Mouse (Mus musculus) heart, embryonic 14.5 days (tissue): Measurements from ENCODE around the gene 9130409I23Rik. TPM values are rescaled to one million over a fixed set of nuclear protein-coding genes. Genes with fewer than 3 reads are reported as not detected.
"Not testable (repeated sequence)": the region's sequence is repeated elsewhere in the genome, so short reads cannot be mapped to it uniquely, and the experiment has no call there.

Experiments used
- ATAC-seq: fragments of 200-750 bp; cut with Nextera tagmentation; 2 replicates; pipeline ENCODE4 v1.8.0; 2017; ENCODE audit warnings: low read depth, moderate TSS enrichment; ENCODE audit not compliant: insufficient number of reproducible peaks, insufficient read depth, low FRiP score
- H3K27ac ChIP-seq, 2 experiments: fragments of 200-500 bp in 1 of 2; fragments of 300-500 bp in 1 of 2; sonication (generic) in 1 of 2; replicated peaks in 1 of 2; 2 replicates each; pipeline ENCODE4 v1.5.1; 2012 to 2014; ENCODE audit warnings: low read depth in 2 of 2, low read length in 2 of 2, control low read depth in 1 of 2, mild to moderate bottlenecking in 1 of 2, mixed read lengths in 1 of 2; ENCODE audit not compliant: control insufficient read depth in 1 of 2, insufficient read depth in 1 of 2
- H3K27me3 ChIP-seq: fragments of 300-500 bp; sonication (generic); 2 replicates; pipeline ENCODE4 v1.6.1; 2014; ENCODE audit warnings: mild to moderate bottlenecking, low read length, control low read depth; ENCODE audit not compliant: control insufficient read depth, insufficient read depth
- H3K36me3 ChIP-seq: fragments of 300-500 bp; sonication (generic); 2 replicates; pipeline ENCODE4 v1.6.1; 2014; ENCODE audit warnings: mild to moderate bottlenecking, control low read depth, low read length, mixed read lengths; ENCODE audit not compliant: control insufficient read depth, insufficient read depth
- H3K4me1 ChIP-seq, 2 experiments: fragments of 200-500 bp in 1 of 2; fragments of 300-500 bp in 1 of 2; sonication (generic) in 1 of 2; 2 replicates each; pipeline ENCODE4 v1.6.1; 2012 to 2014; ENCODE audit warnings: low read length in 2 of 2, control low read depth in 1 of 2, mixed read lengths in 1 of 2; ENCODE audit not compliant: control insufficient read depth in 2 of 2, insufficient read depth in 2 of 2
- H3K4me2 ChIP-seq: fragments of 300-500 bp; sonication (generic); 2 replicates; pipeline ENCODE4 v1.6.1; 2014; ENCODE audit warnings: mild to moderate bottlenecking, low read length
- H3K4me3 ChIP-seq, 2 experiments: fragments of 200-500 bp in 1 of 2; fragments of 300-500 bp in 1 of 2; sonication (generic) in 1 of 2; 2 replicates each; pipeline ENCODE4 v1.5.1; 2012 to 2014; ENCODE audit warnings: low read length in 2 of 2, mild to moderate bottlenecking in 2 of 2, control low read depth in 1 of 2, low read depth in 1 of 2, moderate library complexity in 1 of 2; ENCODE audit not compliant: control insufficient read depth in 1 of 2, insufficient read depth in 1 of 2
- H3K9ac ChIP-seq: fragments of 300-500 bp; sonication (generic); 2 replicates; pipeline ENCODE4 v1.6.1; 2014; ENCODE audit warnings: mild to moderate bottlenecking, low read length
- H3K9me3 ChIP-seq: fragments of 300-500 bp; sonication (generic); 2 replicates; pipeline ENCODE4 v1.6.1; 2016; ENCODE audit warnings: low read length, control low read depth; ENCODE audit not compliant: control insufficient read depth
- WGBS: fragments of 180-500 bp; shearing (Covaris S2); extraction: QIAGEN DNeasy Blood & Tissue Kit; methylation state at CpG from one replicate; pipeline ENCODE4 v1.1.7; 2014; 5-methylcytosine and 5-hydroxymethylcytosine counted together
- polyA plus RNA-seq: library from polyadenylated mRNA; unstranded; fragments of >200 nt; fragmentation: Nextera tagmentation; extraction: Ambion mirVana; gene quantifications from 2 replicates; pipeline ENCODE4 v1.2.1, GENCODE M21; 2014

The 9130409I23Rik gene
- polyA plus RNA-seq, 1 experiment from 2014 or later, result not detected

GRCm38 (mm10) chr1:181016532-181017131 lies 34.4 kb upstream of the 9130409I23Rik start:
- under 1% methylated on average over 21 of the region's 21 CpGs for WGBS
- peak overlapping the region; percentile 94 for H3K4me2 ChIP-seq
- peak; percentile 66 for ATAC-seq

GRCm38 (mm10) chr1:181017212-181017711 lies 33.8 kb upstream of the 9130409I23Rik start:
- H3K9me3 ChIP-seq, result no peaks in the 10 kb centered on the region
- peak overlapping the region; percentile 52 to 53 for H3K4me3 ChIP-seq
- peak overlapping the region; percentile 94 for H3K4me2 ChIP-seq
- peak; percentile 55; the same call in 1 of the 2 replicates for ATAC-seq
- H3K27ac ChIP-seq, result peak overlapping the region; percentile 68 to 83
- H3K4me1 ChIP-seq, result peaks cover 11 to 14% of the 10 kb centered on the region in 2 experiments
- no peaks in the 10 kb centered on the region for H3K36me3 ChIP-seq
- under 1% methylated on average over 22 of the region's 22 CpGs for WGBS
- H3K9ac ChIP-seq, result peak overlapping the region; percentile 70
- no peaks in the 10 kb centered on the region for H3K27me3 ChIP-seq

More at GRCm38 (mm10) chr1:181016532-181017131, 34.4 kb upstream of the 9130409I23Rik start:
- peak overlapping the region; percentile 71 to 83 for H3K27ac ChIP-seq
- H3K27me3 ChIP-seq, result no peaks in the 10 kb centered on the region
- no peaks in the 10 kb centered on the region for H3K9me3 ChIP-seq
- H3K36me3 ChIP-seq, result no peaks in the 10 kb centered on the region
- H3K4me1 ChIP-seq, result peaks cover 11 to 14% of the 10 kb centered on the region in 2 experiments
- peak overlapping the region; percentile 52 to 53 for H3K4me3 ChIP-seq
- peak overlapping the region; percentile 70 for H3K9ac ChIP-seq

- Histone ChIP-seq H3K4me3 (no peak overlapping the region), H3K27ac (no peak overlapping the region), H3K9me3 (no peaks in the 10 kb centered on the region), H3K9ac (no peak overlapping the region; the same call in 1 of the 2 replicates), H3K36me3 (no peaks in the 10 kb centered on the region), H3K27me3 (no peaks in the 10 kb centered on the region), H3K4me1 (peaks cover 11 to 14% of the 10 kb centered on the region in 2 experiments), H3K4me2 (no peak overlapping the region)
- 58% methylated on average over 13 of the region's 13 CpGs for WGBS
- ATAC-seq, result no peak
These were observed 33.1 kb upstream of the 9130409I23Rik start for GRCm38 (mm10) chr1:181017890-181018420.

GRCm38 (mm10) chr1:181020756-181021487 lies 30.1 kb upstream of the 9130409I23Rik start, which contains the start of gene Ephx1:
Ephx1 (minus strand) TSS chr1:181020904.
- Histone ChIP-seq H3K27ac (no peak within 1 kb of the TSS), H3K27me3 (peaks cover 5% of the 10 kb centered on the region; the same call in 1 of the 2 replicates), H3K36me3 (no peaks in the 10 kb centered on the region), H3K9ac (no peak within 1 kb of the TSS), H3K9me3 (no peaks in the 10 kb centered on the region), H3K4me2 (no peak within 1 kb of the TSS), H3K4me1 (peaks cover 4 to 5% of the 10 kb centered on the region in 2 experiments), H3K4me3 (no peak within 1 kb of the TSS)
- ATAC-seq, result no peak
- WGBS, result 32% methylated on average over 5 of the region's 5 CpGs

- Histone ChIP-seq H3K4me3 (no peak overlapping the region), H3K4me2 (no peak overlapping the region), H3K9me3 (no peaks in the 10 kb centered on the region), H3K4me1 (peaks cover 0 to 2% of the 10 kb centered on the region in 2 experiments; a peak in 1 of 4 replicates), H3K36me3 (no peaks in the 10 kb centered on the region), H3K27ac (no peak overlapping the region), H3K9ac (no peak overlapping the region), H3K27me3 (peaks cover 5% of the 10 kb centered on the region; the same call in 1 of the 2 replicates)
- no peak for ATAC-seq
- whole genome bisulfite sequencing, result 65% methylated on average over 7 of the region's 7 CpGs
These were observed 29.6 kb upstream of the 9130409I23Rik start for GRCm38 (mm10) chr1:181021488-181021865.

GRCm38 (mm10) chr1:181022265-181022664 lies 28.8 kb upstream of the 9130409I23Rik start:
- no peak overlapping the region for H3K4me3 ChIP-seq
- H3K4me2 ChIP-seq, result no peak overlapping the region
- H3K9me3 ChIP-seq, result no peaks in the 10 kb centered on the region
- 0 out of 2 replicates have a peak, but pooled peaks have one; percentile 47 for ATAC-seq
- no peaks in the 10 kb centered on the region for H3K4me1 ChIP-seq
- no peak overlapping the region for H3K27ac ChIP-seq
- 13% methylated on average over 1 of the region's 1 CpGs for WGBS
- no peaks in the 10 kb centered on the region for H3K36me3 ChIP-seq
- H3K9ac ChIP-seq, result no peak overlapping the region
- peaks cover 5% of the 10 kb centered on the region; the same call in 1 of the 2 replicates for H3K27me3 ChIP-seq

- not testable (repeated sequence) for H3K9me3 ChIP-seq, ATAC-seq, H3K4me1 ChIP-seq, H3K4me2 ChIP-seq, H3K36me3 ChIP-seq, H3K27ac ChIP-seq, H3K27me3 ChIP-seq, H3K4me3 ChIP-seq, H3K9ac ChIP-seq
- 91% methylated on average over 5 of the region's 5 CpGs for WGBS
These were observed 15.8 kb upstream of the 9130409I23Rik start for GRCm38 (mm10) chr1:181035015-181035778.
